Mouse (Mus musculus) intestine, embryonic 15.5 days (tissue): ENCODE data around the gene Calm3. TPM values are rescaled to one million over a fixed set of nuclear protein-coding genes. Genes with fewer than 3 reads are reported as not detected.

Experiments used
- ATAC-seq: fragments of 200-750 bp; cut with Nextera tagmentation; 2 replicates; pipeline ENCODE4 v1.8.0; 2017; ENCODE audit warnings: moderate TSS enrichment, moderate library complexity
- H3K27ac ChIP-seq: fragments of 300-500 bp; sonication (generic); 2 replicates; pipeline ENCODE4 v1.5.1; 2015; ENCODE audit warnings: mild to moderate bottlenecking, inconsistent platforms
- H3K27me3 ChIP-seq: fragments of 300-500 bp; sonication (generic); replicated peaks from 2 replicates; pipeline ENCODE4 v1.6.1; 2015; ENCODE audit warnings: inconsistent platforms
- H3K36me3 ChIP-seq: fragments of 300-500 bp; sonication (generic); 2 replicates; pipeline ENCODE4 v1.6.1; 2015; ENCODE audit warnings: inconsistent platforms
- H3K4me1 ChIP-seq: fragments of 300-500 bp; sonication (generic); replicated peaks from 2 replicates; pipeline ENCODE4 v1.6.1; 2015; ENCODE audit warnings: inconsistent platforms
- H3K4me2 ChIP-seq: fragments of 300-500 bp; sonication (generic); replicated peaks from 2 replicates; pipeline ENCODE4 v1.6.1; 2015; ENCODE audit warnings: mild to moderate bottlenecking, inconsistent platforms
- H3K4me3 ChIP-seq: fragments of 300-500 bp; sonication (generic); replicated peaks from 2 replicates; pipeline ENCODE4 v1.5.1; 2015; ENCODE audit warnings: inconsistent platforms
- H3K9ac ChIP-seq: fragments of 300-500 bp; sonication (generic); 2 replicates; pipeline ENCODE4 v1.6.1; 2015; ENCODE audit warnings: inconsistent platforms
- H3K9me3 ChIP-seq: fragments of 300-500 bp; sonication (generic); 2 replicates; pipeline ENCODE4 v1.6.1; 2016; ENCODE audit warnings: inconsistent platforms
- WGBS: fragments of 180-500 bp; shearing (Covaris S2); methylation state at CpG from one replicate; pipeline ENCODE4 v1.1.7; 2015; 5-methylcytosine and 5-hydroxymethylcytosine counted together
- polyA plus RNA-seq: library from polyadenylated mRNA; unstranded; fragments of >200 nt; fragmentation: Nextera tagmentation; extraction: Ambion mirVana; gene quantifications from 2 replicates; pipeline ENCODE4 v1.2.1, GENCODE M21; 2015

Gene Calm3
- polyA plus RNA-seq, 1 experiment from 2014 or later = 140 TPM

DNA sequence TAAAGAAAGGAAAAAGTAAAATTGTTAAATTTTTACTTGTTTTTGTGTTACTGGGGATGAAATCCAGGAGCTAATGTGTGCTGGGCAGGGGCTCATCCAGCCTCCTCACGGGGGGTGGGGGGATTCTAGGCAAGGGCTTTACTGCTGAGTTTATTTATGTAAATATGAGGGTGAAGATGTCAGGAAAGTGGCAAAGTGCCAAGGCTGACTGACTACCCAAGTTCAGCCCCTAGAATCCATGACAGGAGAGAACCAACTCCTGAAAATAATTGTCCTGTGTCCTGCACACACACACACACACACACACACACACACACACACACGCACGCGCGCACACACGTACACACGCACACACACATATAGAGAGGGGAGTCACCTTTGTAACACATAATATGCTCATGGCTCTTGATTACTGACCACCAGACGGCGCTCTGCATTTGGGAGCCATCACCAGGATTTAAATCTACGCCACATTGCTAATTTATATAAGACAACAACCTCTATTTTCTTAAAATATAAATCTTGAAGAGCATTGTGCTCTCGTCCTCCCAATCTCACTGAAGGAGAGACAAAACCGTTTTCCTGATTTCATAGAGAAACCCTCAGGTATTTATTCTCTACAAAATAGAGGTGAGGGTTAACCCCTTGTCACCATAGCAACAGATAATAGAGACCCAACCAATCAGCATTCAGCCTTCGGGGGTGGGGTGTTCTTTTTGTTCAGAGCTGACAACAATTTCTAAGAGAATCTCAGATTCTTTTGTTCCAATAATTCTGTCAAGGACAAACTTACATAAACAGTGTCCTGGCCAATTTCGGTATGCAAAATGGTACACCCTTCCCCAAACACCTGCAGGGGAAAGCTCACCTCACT is 9.0 kb upstream of the Calm3 start:
- Histone ChIP-seq H3K27ac (no peak overlapping the region), H3K27me3 (no peaks in the 10 kb centered on the region), H3K9ac (no peak overlapping the region), H3K36me3 (no peaks in the 10 kb centered on the region), H3K4me2 (no peak overlapping the region), H3K9me3 (no peaks in the 10 kb centered on the region), H3K4me3 (no peak overlapping the region), H3K4me1 (no peaks in the 10 kb centered on the region)
- no peak for ATAC-seq
- 36% methylated on average over 14 of the region's 14 CpGs for WGBS

DNA sequence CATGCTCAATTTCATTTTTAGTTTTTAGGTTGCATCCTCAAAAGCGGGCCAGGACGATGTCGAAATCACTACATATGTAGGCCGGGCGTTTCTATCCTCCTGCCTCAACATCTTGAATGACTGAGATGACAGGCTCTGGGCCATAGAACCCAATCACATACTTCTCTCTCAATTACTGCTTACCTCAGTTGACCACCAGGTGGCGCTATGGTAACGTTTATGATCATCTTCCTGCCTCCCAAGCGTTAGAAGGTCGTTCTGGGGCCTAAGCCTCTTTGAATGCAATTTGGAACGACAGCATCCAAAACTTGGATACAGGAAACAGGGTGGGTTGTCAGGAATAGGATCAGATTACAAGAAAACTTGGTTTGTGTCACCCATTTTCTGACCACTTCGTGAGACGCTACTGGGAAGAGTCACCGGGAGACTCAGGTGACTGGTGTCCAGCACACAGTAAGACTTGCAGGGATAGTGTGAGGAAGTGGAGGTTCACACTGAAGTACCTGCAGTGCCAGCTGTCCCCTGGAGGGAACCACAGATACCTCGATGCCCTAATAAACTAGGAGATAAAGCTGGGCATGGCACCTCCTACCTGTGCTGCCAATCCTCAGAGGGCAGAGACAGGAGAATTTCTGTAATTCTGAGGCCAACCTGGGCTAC is 8.2 kb upstream of the Calm3 start:
- 18% methylated on average over 14 of the region's 14 CpGs for WGBS
- no peak overlapping the region for H3K4me3 ChIP-seq
- H3K9me3 ChIP-seq = no peaks in the 10 kb centered on the region
- no peaks in the 10 kb centered on the region for H3K27me3 ChIP-seq
- H3K4me1 ChIP-seq = no peaks in the 10 kb centered on the region
- no peak overlapping the region for H3K4me2 ChIP-seq
- H3K36me3 ChIP-seq = no peaks in the 10 kb centered on the region
- H3K9ac ChIP-seq = no peak overlapping the region
- peak; percentile 63 for ATAC-seq
- no peak overlapping the region for H3K27ac ChIP-seq

DNA sequence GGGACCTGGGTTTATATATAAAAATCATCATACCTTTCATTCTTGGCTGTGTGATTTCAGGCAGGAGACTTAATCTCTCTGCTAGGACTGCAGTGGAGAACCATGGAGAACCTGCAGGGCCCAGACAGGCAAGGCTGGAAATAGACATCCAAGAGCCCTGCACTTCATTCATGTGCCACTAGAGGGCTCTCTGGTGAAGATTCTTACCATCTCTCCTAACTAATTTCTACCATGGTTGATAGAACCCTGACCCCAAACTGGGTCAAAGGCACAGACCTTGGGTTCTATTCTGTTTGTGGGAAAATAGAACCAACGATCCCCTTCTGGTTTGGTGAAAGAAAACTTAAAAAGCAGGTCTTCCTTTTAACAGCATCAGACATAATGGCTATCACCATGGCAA is 6.9 kb upstream of the Calm3 start:
- no peaks in the 10 kb centered on the region for H3K9me3 ChIP-seq
- H3K4me1 ChIP-seq = no peaks in the 10 kb centered on the region
- ATAC-seq = peak; percentile 15; the same call in 1 of the 2 replicates
- no peak overlapping the region for H3K9ac ChIP-seq
- 15% methylated on average over 1 of the region's 1 CpGs for WGBS
- no peaks in the 10 kb centered on the region for H3K36me3 ChIP-seq
- H3K4me3 ChIP-seq = no peak overlapping the region
- H3K4me2 ChIP-seq = no peak overlapping the region
- no peaks in the 10 kb centered on the region for H3K27me3 ChIP-seq
- H3K27ac ChIP-seq = no peak overlapping the region

DNA sequence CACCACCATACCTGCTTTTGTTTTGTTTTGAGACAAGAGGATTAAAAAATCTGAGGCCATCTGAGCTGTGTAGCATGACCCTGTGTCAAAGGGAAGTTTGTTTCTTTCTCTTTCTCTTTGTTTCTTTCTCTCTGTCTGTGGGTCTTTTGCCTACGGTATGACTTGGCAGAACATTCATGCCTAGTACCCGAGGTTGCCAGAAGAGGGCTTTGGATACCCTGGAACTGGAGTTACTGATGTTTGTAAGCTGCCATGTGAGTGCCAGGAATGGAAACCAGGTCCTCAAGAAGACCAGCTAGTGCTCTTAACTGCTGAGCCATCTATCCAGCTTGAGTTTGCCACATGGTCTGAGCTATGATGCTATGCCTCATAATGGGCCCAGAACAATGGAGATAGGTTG is 4.4 kb upstream of the Calm3 start:
- WGBS = 56% methylated on average over 2 of the region's 2 CpGs
- H3K4me3 ChIP-seq = no peak overlapping the region
- H3K4me1 ChIP-seq = no peaks in the 10 kb centered on the region
- no peak overlapping the region for H3K4me2 ChIP-seq
- no peak for ATAC-seq
- no peak overlapping the region for H3K9ac ChIP-seq
- no peaks in the 10 kb centered on the region for H3K27me3 ChIP-seq
- H3K36me3 ChIP-seq = no peaks in the 10 kb centered on the region
- no peaks in the 10 kb centered on the region for H3K9me3 ChIP-seq
- no peak overlapping the region for H3K27ac ChIP-seq

DNA sequence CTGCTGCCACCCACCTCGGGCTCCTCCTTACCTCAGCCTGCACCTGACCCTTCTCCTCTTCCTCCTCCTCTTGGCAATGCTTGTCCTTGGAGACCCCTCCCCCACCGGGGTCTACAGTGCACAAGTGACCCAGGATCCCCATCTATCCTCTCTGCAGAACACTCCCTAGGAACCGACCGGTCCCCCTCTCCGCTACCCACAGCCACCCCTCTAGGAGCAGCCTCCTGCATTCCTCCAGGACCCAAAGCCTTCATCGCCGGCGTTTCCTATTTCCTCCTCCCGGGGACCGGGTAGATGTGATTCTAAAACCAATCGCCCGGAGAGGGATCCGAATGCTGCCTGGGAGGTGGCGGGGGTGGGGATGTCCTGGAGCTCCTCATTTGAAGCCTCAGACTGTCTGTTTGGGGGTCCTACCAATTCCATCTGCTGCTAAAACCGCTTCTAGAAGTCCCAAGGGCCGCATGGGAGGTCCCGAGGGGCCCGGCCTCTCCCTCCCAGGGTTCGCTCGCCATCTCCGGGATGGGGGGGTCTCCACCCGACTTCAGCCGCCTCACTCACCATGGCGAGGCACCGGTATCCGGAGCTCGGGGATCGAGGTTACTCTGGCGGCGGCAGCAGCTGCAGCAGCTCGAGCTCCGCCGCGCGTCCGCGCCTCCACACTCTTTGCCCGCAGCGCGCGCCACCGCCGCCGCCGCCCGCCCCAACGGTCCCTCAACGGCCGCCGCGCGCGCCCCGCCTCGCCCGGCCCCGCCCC is 454 bp downstream of the Calm3 start:
- Histone ChIP-seq H3K9ac (peak overlapping the region; percentile 97), H3K9me3 (no peaks in the 10 kb centered on the region), H3K27me3 (no peaks in the 10 kb centered on the region), H3K4me3 (peak overlapping the region; percentile 94), H3K4me1 (peaks cover 36% of the 10 kb centered on the region), H3K36me3 (peaks cover 3% of the 10 kb centered on the region), H3K27ac (peak overlapping the region; percentile 96), H3K4me2 (peak overlapping the region; percentile 69)
- no peak for ATAC-seq
- under 1% methylated on average over 57 of the region's 57 CpGs for WGBS

DNA sequence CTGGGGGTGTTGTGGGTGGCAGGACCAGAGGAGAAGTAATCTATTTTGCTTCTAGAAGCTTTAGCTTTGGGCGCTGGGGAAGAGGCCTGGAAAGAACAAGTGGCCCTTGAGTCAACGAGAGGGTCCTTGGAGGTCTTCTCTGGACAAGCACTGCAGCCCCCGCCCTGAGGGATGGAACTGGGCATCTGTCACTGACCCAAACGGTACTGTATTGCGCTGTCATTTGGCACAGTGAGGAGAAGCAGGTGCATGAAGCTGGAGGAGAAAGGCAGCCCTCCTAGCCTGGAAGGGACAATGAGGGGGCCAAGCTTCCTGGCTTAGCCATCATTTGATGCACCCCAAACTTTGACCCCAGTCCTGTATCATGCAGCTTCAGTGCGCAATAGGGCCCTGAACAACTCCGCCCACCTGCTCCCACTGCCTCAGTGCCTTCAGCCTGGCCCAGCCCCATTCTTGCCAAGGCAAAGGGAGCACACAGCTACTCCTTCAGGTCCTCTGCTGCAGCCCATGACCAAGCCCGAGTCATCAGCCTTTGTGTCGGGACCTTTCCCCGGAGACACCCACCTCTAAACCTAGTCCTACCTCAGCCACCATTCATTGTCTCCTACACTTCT is 1.4 kb downstream of the Calm3 start:
- H3K4me3 ChIP-seq = peak overlapping the region; percentile 94
- peak overlapping the region; percentile 96 for H3K27ac ChIP-seq
- ATAC-seq = peak; percentile 21
- H3K4me2 ChIP-seq = peak overlapping the region; percentile 69
- no peaks in the 10 kb centered on the region for H3K9me3 ChIP-seq
- no peaks in the 10 kb centered on the region for H3K27me3 ChIP-seq
- peaks cover 36% of the 10 kb centered on the region for H3K4me1 ChIP-seq
- WGBS = 34% methylated on average over 10 of the region's 10 CpGs
- peaks cover 13% of the 10 kb centered on the region for H3K36me3 ChIP-seq
- H3K9ac ChIP-seq = peak overlapping the region; percentile 97

DNA sequence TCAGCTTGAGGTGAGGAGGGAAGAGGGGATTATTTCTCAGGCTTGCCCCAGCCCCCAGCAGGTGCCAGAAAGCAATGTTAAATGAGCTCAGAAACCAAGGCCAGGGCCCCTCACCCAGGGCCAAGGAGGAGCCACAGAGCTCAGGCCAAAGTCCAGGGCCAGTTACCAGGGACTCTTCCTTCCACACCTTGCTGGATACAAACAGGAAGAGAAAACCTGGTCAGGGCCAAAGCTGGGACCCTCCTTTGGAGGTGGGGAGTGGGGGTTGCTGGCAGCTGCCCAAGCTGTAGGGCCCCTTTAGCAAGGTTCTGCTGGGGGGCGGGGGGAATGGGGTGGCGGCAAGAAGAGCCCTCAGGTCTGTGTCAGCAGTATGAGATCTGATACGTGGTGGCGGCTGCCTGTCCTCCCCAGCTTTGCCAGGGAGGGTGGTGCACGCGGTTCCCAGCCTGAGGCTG is 2.0 kb downstream of the Calm3 start:
- WGBS = 31% methylated on average over 6 of the region's 6 CpGs
- Histone ChIP-seq H3K27ac (peak overlapping the region; percentile 96), H3K9me3 (no peaks in the 10 kb centered on the region), H3K4me2 (peak overlapping the region; percentile 69), H3K27me3 (no peaks in the 10 kb centered on the region), H3K9ac (peak overlapping the region; percentile 97), H3K36me3 (peaks cover 18% of the 10 kb centered on the region), H3K4me1 (peaks cover 36% of the 10 kb centered on the region), H3K4me3 (peak overlapping the region; percentile 94)
- peak; percentile 39 for ATAC-seq

DNA sequence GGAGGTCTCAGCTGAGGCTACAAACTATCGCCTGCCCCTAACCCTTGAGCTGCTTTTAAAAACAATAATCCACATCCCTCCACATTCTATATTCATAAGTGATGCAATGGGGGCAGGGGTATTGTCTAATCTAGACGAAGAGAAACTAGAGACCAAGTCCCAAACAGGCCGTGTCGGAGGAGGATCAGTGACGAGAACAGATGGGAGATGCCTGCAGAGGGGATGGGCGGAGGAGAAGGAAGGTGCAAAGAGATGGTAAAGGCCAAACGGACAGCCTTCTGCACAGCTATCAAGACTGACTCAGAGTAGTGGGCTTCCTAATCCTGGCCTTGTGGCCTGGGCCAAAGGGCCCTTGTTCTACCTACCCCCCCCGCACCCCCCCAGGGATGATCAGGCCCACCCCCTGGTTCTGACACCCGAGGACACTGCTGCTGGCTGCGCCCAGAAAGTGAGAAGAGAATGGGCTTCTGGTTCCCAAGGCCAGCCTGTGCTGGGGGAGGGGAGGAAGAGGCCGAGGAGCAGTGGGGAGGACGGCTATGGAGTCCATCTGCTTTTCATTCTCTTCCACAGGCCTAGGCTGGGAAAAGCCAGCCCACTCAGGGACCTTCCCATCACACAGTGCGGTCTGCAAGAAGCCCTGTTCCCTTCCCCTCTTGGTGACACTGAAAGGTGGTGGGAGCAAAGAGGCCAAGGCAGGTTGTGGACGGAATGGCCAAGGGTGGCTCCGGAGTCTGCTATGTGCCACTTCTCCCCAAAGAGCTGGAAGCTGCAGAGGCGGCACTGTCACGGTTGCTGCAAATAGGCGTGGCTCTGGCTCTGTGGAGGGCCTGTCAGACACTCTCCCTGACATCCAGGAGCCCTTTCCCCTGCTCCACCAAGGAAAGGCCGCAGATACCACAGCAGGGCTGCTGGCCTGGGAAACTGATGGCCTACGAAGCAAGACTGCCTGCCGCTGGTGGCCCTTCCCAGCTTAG is 2.8 kb downstream of the Calm3 start:
- peak overlapping the region; percentile 97 for H3K9ac ChIP-seq
- 43% methylated on average over 21 of the region's 21 CpGs for WGBS
- H3K4me2 ChIP-seq = peak overlapping the region; percentile 69
- H3K4me3 ChIP-seq = peak overlapping the region; percentile 94
- no peak for ATAC-seq
- peaks cover 36% of the 10 kb centered on the region for H3K4me1 ChIP-seq
- H3K27ac ChIP-seq = peak overlapping the region; percentile 96
- H3K36me3 ChIP-seq = peaks cover 26% of the 10 kb centered on the region
- no peaks in the 10 kb centered on the region for H3K27me3 ChIP-seq
- H3K9me3 ChIP-seq = no peaks in the 10 kb centered on the region

DNA sequence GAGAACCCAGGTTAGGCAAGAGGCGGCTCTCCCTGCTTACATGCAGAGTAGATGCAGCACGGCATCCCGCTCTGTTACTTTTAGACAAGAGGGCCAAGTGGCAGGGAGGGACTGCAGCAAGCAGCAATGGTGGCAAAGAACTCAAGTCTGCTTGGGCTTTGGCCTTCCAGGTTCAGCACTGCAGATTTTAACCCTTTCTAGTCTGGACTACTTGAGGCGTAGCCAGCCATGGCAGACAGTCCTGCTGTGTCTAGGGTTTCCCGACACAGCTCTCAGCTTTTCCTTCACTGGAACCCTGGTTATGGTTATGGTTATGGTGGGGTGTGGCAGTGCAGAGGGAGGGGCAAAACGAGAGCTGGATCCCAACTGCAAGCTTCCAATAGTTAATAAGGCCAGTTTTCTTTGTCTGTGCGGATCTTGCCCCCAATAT is 3.7 kb downstream of the Calm3 start:
- ATAC-seq = no peak
- no peaks in the 10 kb centered on the region for H3K9me3 ChIP-seq
- 0 out of 2 replicates have a peak overlapping the region, but pooled peaks have one; percentile 34 for H3K9ac ChIP-seq
- peak overlapping the region; percentile 30 for H3K4me2 ChIP-seq
- no peak overlapping the region for H3K27ac ChIP-seq
- H3K36me3 ChIP-seq = peaks cover 34% of the 10 kb centered on the region
- no peaks in the 10 kb centered on the region for H3K27me3 ChIP-seq
- peaks cover 36% of the 10 kb centered on the region for H3K4me1 ChIP-seq
- 0 out of 2 replicates have a peak overlapping the region, but pooled peaks have one; percentile 2 for H3K4me3 ChIP-seq
- WGBS = 68% methylated on average over 7 of the region's 7 CpGs

DNA sequence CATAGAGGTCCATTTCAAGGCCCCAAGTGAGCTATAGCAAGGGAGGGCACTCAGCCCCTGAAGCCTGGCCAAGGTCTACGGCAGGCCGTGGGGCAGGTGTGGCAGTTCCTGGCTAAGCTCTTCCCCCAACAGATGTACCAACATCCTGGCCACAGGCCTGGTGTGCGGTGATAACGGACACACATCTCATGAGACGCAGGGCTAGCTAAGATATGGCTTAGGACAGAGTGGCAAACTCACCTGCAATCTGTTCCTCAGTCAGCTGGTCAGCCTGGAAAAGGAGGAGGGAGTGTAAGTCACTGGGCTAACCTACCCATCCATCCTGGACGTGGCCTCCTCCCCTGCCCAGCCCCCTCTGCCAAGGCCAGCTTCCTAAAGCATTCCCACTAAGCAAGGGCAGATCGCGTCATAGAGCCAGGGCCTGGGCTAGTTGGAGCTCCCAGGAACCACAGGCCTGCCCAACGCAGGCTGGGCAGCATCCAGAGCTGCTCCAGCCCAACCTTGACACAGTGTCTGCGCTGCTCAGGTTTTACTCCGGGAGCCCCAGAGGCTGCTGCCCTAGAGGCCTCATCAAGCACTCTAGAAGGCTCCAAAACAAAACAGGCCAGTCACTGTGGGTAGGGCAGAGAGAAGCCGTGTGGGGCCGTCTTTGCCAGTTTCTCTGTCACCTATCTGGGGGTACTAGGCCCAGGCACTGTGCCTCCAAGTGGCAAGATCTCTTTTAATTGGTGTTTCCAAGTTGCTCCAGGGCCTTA is 4.3 kb downstream of the Calm3 start:
- Histone ChIP-seq H3K4me3 (0 out of 2 replicates have a peak overlapping the region, but pooled peaks have one; percentile 2), H3K4me1 (peaks cover 36% of the 10 kb centered on the region), H3K9me3 (no peaks in the 10 kb centered on the region), H3K27ac (no peak overlapping the region), H3K36me3 (peaks cover 40% of the 10 kb centered on the region), H3K27me3 (no peaks in the 10 kb centered on the region), H3K9ac (peak overlapping the region; percentile 34; the same call in 1 of the 2 replicates), H3K4me2 (peak overlapping the region; percentile 30)
- no peak for ATAC-seq
- WGBS = 71% methylated on average over 13 of the region's 13 CpGs
